Mouse (Mus musculus): Measurements from ENCODE around the gene Ldb2.

Ldb2 gene

GRCm38 (mm10) chr5:44490462-44490861, 309.0 kb downstream of the Ldb2 start:
- TF ChIP-seq GATA4 (IDR thresholded peaks at IDR 0.05; ENCODE audit: insufficient replicate concordance, low read length): no peak

GRCm38 (mm10) chr5:44483426-44484106, 315.9 kb downstream of the Ldb2 start:
- TF ChIP-seq GATA4 (IDR thresholded peaks at IDR 0.05; ENCODE audit: insufficient replicate concordance, low read length): no peak

GRCm38 (mm10) chr5:44481406-44481805, 318.1 kb downstream of the Ldb2 start:
- no peak for TF ChIP-seq GATA4 (IDR thresholded peaks at IDR 0.05; ENCODE audit: insufficient replicate concordance, low read length)

GRCm38 (mm10) chr5:44476356-44476755, 323.1 kb downstream of the Ldb2 start:
- TF ChIP-seq GATA4 (IDR thresholded peaks at IDR 0.05; ENCODE audit: insufficient replicate concordance, low read length): no peak

- TF ChIP-seq GATA4 (IDR thresholded peaks at IDR 0.05; ENCODE audit: insufficient replicate concordance, low read length): no peak
Measured at GRCm38 (mm10) chr5:44475543-44475942, 323.9 kb downstream of the Ldb2 start.

GRCm38 (mm10) chr5:44473857-44474762, 325.4 kb downstream of the Ldb2 start:
- no peak for TF ChIP-seq GATA4 (IDR thresholded peaks at IDR 0.05; ENCODE audit: insufficient replicate concordance, low read length)

GRCm38 (mm10) chr5:44465238-44465637, 334.2 kb downstream of the Ldb2 start:
- TF ChIP-seq GATA4 (IDR thresholded peaks at IDR 0.05; ENCODE audit: insufficient replicate concordance, low read length): no peak

Data from liver, adult (tissue).